Mouse (Mus musculus): ENCODE measurements around the gene Olfr56.
"Not testable (repeated sequence)": the region's sequence is repeated elsewhere in the genome, so short reads cannot be mapped to it uniquely, and the experiment has no call there.

The Olfr56 gene

GRCm38 (mm10) chr11:48978240-48978939 is at the start of gene Olfr56:
Gene Olfr56 (plus strand): TSS chr11:48978889.
- not testable (repeated sequence) for DNase-seq

GRCm38 (mm10) chr11:48933422-48933821 is 45.3 kb upstream of the Olfr56 start:
- not testable (repeated sequence) for DNase-seq

DNA sequence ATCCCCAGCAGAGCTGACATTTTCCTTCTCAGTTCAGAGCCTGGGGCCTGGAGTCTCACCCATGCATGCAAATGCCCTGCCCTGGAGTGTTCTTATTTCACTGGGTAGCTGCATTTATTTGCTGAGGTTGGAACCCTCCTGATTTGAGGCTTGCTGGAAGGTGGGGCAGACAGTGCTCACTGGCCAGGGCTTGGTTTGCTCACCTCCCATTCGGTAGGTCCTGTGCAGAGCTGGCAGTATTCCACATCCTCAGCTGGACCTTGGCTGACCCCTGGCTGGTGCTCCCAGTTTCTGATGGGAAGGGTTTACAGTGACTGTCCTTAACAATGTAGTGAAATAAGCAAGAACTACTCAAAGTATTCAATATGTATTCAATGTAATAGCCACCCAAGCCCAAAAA is 44.8 kb upstream of the Olfr56 start:
- DNase-seq = not testable (repeated sequence)

DNA sequence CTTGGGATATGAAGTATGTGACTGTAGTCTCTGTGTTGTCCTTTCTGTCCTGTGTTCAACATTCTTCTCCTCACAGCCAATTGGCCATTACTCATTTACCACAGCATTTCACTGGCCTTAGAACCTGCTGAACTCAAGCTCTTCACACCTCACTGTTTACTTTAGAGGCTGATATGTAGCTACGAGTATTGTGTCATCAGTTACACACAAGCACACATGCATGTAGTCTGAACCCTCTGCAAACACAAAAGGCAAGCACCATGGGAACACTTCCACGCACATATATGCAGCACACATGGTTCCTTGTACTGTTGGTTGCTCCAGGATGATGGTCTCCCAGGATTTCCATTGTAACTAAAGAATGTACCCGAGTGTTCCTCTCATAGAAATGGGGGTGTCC is 43.4 kb upstream of the Olfr56 start:
- DNase-seq = not testable (repeated sequence)

DNA sequence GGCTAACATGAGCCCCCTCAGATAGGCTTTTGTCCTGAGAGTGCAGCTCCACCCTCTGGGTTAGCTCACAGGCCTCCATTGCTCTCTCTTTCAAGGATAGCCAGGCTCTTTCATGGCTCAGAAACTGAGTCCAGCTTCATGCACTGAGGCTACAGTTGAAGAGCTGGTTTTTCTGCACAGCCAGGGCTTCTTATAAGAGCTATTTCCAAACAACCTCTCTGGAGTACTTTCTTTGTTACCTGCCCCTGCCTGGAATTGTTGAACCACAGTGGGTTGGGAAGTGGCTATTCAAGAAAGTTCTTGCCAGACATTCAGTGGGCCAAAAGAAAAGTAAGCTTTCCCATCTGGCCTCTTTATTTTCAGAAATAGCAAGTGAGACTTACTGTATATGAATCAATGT is 39.4 kb upstream of the Olfr56 start:
- not testable (repeated sequence) for DNase-seq

DNA sequence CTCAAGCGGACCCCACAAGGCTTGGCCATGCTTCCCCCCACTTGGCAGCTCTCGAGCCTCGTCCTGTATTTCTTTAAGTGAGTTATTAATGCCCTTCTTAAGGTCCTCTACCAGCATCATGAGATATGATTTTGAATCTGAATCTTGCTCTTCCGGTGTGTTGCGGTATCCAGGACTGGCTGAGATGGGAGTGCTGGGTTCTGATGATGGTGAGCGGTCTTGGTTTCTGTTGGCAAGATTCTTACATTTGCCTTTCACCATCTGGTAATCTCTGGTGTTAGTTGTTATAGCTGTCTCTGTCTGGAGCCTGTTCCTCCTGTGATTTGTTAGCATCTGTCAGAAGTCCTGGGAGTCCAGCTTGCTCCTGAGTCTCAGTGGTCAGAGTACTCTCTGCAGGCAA is 32.6 kb upstream of the Olfr56 start, which contains the start of gene Psme2b:
Psme2b (minus strand) TSS at position 101 of the 400 bp plus-strand sequence.
- DNase-seq = not testable (repeated sequence)

GRCm38 (mm10) chr11:48974686-48975085 is 4.0 kb upstream of the Olfr56 start:
- DNase-seq = not testable (repeated sequence)

DNA sequence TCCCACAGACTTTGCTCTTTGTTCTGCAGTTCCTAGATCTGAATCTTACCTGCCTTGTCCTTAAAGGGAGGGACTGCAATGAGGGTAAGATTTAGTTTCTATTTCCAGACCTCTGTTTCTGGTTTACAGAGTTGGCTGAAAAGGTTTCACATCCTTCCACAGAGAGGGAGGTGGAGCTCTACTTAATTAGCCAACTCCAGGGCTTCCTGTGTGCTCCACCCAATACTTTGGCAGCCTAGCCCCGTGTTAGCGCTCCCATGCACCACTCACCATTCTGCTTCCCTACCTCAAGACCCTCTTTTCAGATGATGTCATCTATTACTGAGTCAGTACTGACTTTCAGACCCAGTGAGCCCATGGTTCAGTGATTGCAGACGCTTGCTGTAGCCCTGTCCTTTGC is 562 bp downstream of the Olfr56 start, which contains the start of gene 9930111J21Rik1:
9930111J21Rik1 (minus strand) TSS at position 148 of the 400 bp plus-strand sequence.
- not testable (repeated sequence) for DNase-seq

DNA sequence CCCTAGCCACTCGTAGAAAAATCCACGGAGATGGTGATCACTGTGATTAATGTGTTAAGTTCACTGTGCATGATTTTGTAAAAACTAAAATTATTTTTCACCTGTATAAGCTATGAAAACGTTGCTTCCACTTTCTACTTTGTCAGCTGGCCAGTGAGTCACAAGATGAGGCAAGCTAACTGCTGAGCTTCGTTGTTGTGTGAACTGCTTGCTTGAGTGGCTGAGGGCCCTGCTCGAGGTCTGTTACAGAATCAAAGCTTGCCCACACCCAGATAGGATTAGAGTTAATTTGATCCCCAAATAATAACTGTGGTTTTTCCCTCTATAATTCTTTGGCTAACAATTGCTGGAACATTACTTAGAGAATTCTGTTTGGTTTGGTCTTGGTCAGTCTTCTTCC is 1.4 kb downstream of the Olfr56 start:
- DNase-seq = not testable (repeated sequence)

GRCm38 (mm10) chr11:48982848-48983247 is 4.2 kb downstream of the Olfr56 start:
- DNase-seq = not testable (repeated sequence)

GRCm38 (mm10) chr11:48988219-48988618 is 9.5 kb downstream of the Olfr56 start:
- DNase-seq = not testable (repeated sequence)

DNA sequence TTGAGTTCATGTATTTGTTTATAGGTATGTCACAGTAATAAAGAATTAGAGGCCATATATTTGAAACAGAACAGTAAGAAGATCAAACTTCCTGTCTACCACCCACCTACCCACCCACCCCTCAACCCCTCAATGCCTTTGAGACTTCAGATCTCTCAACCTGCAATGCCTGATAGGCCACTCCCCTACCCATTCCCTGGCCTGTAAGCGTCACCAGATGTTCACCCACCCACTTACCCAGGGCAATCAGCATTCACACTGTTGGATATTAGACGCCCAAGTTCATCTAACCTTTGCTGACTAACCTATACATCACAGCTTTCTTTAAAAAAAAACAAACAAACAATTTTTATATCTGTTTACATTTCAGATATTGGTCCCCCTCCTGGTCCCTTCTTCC is 11.3 kb downstream of the Olfr56 start:
- DNase-seq = not testable (repeated sequence)

- DNase-seq = not testable (repeated sequence)
These were observed 13.2 kb downstream of the Olfr56 start, which contains the start of gene Gm12185 for GRCm38 (mm10) chr11:48991740-48992520. Gene Gm12185 (minus strand): TSS chr11:48992226.

DNA sequence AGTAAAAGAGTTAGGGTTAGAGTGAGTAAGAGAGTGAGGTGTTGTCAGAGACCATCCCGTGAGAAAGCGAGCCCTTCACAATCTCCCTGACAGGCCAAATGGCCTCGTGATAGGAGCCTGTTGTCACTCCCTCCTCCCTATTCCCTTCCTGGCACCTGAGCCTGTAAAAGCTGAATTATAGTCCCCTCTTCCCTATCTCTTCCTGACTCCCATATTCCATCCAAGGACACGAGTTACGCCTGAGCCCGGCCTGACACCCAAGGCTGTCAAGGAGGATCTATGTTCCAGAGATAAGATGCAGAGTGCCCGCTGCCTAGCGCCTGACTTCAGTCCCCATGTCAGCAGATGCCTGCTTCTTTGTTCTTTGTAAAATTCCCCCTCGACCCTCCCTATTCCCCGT is 14.6 kb downstream of the Olfr56 start:
- not testable (repeated sequence) for DNase-seq

GRCm38 (mm10) chr11:48994018-48994417 is 15.3 kb downstream of the Olfr56 start, which contains the start of gene Tgtp1:
Gene Tgtp1 (minus strand): TSS chr11:48994172.
- DNase-seq = not testable (repeated sequence)

DNA sequence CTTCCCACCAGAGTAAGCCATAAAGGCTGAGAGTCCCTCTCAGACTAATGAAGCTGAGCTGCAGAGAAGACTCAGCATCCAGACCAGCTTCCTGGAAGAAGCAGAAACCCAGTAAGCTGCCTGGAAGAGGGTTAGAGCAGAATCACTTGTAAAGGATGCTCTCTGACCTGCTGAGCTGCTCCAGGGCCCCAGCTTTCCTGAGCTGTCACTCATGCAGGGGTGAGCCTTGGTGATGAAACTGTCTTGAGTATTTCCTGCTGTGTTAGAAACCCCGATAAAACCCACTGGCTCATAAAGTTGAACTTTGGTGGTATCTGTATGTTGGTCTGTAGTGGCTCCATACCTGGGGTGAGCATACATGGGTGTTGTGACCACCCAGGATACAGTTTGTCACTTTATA is 21.7 kb downstream of the Olfr56 start:
- DNase-seq = not testable (repeated sequence)

DNA sequence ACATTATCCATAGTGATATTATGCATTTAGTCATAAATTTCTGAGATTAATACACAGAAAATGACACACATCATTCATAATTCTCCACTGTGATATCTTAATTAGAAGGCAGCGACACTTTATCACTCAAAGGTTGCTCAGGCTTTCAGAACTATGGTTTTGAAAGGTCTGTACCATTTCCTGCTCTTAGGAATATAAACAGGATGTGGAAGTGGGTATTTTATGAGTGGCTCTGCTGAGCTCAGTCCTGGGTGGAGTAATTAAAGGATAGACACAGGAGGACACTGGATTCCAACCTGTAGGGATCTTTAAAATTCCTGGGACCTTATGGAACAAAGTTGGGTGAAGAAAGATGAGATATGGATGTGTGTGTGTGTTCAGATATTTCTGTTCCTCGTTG is 27.6 kb downstream of the Olfr56 start:
- DNase-seq = not testable (repeated sequence)

- DNase-seq = not testable (repeated sequence)
These were observed 28.1 kb downstream of the Olfr56 start for GRCm38 (mm10) chr11:49006785-49007184.

DNA sequence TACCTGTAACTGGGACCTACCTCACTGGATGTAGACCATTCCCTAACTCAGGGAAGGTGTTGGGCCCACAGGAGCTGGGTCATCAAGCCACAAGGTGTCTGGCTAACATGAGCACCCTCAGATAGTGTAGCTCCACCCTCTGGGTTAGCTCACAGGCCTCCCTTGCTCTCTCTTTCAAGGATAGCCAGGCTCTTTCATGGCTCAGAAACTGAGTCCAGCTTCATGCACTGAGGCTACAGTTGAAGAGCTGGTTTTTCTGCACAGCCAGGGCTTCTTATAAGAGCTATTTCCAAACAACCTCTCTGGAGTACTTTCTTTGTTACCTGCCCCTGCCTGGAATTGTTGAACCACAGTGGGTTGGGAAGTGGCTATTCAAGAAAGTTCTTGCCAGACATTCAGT is 33.4 kb downstream of the Olfr56 start:
- DNase-seq = not testable (repeated sequence)

GRCm38 (mm10) chr11:49050064-49050463 is 71.4 kb downstream of the Olfr56 start:
- not testable (repeated sequence) for DNase-seq

- DNase-seq = not testable (repeated sequence)
These were observed 72.6 kb downstream of the Olfr56 start, which contains the start of gene 9930111J21Rik2 for GRCm38 (mm10) chr11:49051093-49051891. Gene 9930111J21Rik2 (minus strand): TSS chr11:49051242.

GRCm38 (mm10) chr11:49051894-49052293 is 73.2 kb downstream of the Olfr56 start:
- not testable (repeated sequence) for DNase-seq

All from thymus, adult 18-20 months (tissue).